Mouse (Mus musculus): ENCODE measurements around the gene Rnase2b.
A peak's percentile ranks its signal among the peaks of the same experiment; 100 is the strongest.
"Not testable (repeated sequence)": the region's sequence is repeated elsewhere in the genome, so short reads cannot be mapped to it uniquely, and the experiment has no call there.

GRCm38 (mm10) chr14:51172095-51172865 lies 10.2 kb downstream of the Rnase2b start:
- TF ChIP-seq CTCF (IDR thresholded peaks at IDR 0.05; ENCODE audit: extremely low read depth, insufficient read depth, insufficient read length, insufficient replicate concordance) = peak; percentile 21; the same call in 1 of the 2 replicates
- TF ChIP-seq POLR2A (IDR thresholded peaks at IDR 0.05; ENCODE audit: low read depth, low read length) = not testable (repeated sequence)
